Mouse (Mus musculus): ENCODE measurements around the gene Eif4b. TPM values are rescaled to one million over a fixed set of nuclear protein-coding genes. Genes with fewer than 3 reads are reported as not detected.
A peak's percentile ranks its signal among the peaks of the same experiment; 100 is the strongest.

Gene Eif4b
- polyA plus RNA-seq, 1 experiment: 124 TPM

GRCm38 (mm10) chr15:102102548-102103121, 29.1 kb downstream of the Eif4b start:
- Histone ChIP-seq H3K4me3 (ENCODE audit: insufficient read depth, low read depth, low read length) (peak overlapping the region; percentile 59), H3K27me3 (replicated peaks; ENCODE audit: control insufficient read depth, insufficient read depth, low read length) (no peaks in the 10 kb centered on the region), H3K36me3 (ENCODE audit: control insufficient read depth, insufficient read depth, low read length) (peaks cover 1% of the 10 kb centered on the region; the same call in 1 of the 2 replicates), H3K27ac (ENCODE audit: insufficient read depth, low read depth, low read length) (peak overlapping the region; percentile 98), H3K4me1 (ENCODE audit: control insufficient read depth, insufficient read depth, low read length) (peaks cover 42% of the 10 kb centered on the region)
- TF ChIP-seq POLR2A (IDR thresholded peaks at IDR 0.05; ENCODE audit: low read depth, low read length) (peak; percentile 52), CTCF (conservative IDR thresholded peaks at IDR 0.05; ENCODE audit: insufficient read depth, insufficient read length, low read depth, low read length) (no peak)
- 5% methylated on average over 6 of the region's 6 CpGs for WGBS
- peak; percentile 90 for DNase-seq

- 18% methylated on average over 14 of the region's 14 CpGs for WGBS
- DNase-seq: peak; percentile 69
- H3K27me3 ChIP-seq (replicated peaks; ENCODE audit: control insufficient read depth, insufficient read depth, low read length): no peaks in the 10 kb centered on the region
- peaks cover 1% of the 10 kb centered on the region; the same call in 1 of the 2 replicates for H3K36me3 ChIP-seq (ENCODE audit: control insufficient read depth, insufficient read depth, low read length)
- H3K27ac ChIP-seq (ENCODE audit: insufficient read depth, low read depth, low read length): peak overlapping the region; percentile 98
- peak overlapping the region; percentile 59 for H3K4me3 ChIP-seq (ENCODE audit: insufficient read depth, low read depth, low read length)
- TF ChIP-seq POLR2A (IDR thresholded peaks at IDR 0.05; ENCODE audit: low read depth, low read length): no peak
- TF ChIP-seq CTCF (conservative IDR thresholded peaks at IDR 0.05; ENCODE audit: insufficient read depth, insufficient read length, low read depth, low read length): no peak
- peaks cover 48% of the 10 kb centered on the region for H3K4me1 ChIP-seq (ENCODE audit: control insufficient read depth, insufficient read depth, low read length)
These were observed 29.9 kb downstream of the Eif4b start for GRCm38 (mm10) chr15:102103371-102103946.

GRCm38 (mm10) chr15:102103947-102104555, 30.5 kb downstream of the Eif4b start:
- peaks cover 51% of the 10 kb centered on the region for H3K4me1 ChIP-seq (ENCODE audit: control insufficient read depth, insufficient read depth, low read length)
- DNase-seq: peak; percentile 97
- 8% methylated on average over 12 of the region's 12 CpGs for WGBS
- H3K27ac ChIP-seq (ENCODE audit: insufficient read depth, low read depth, low read length): peak overlapping the region; percentile 98
- TF ChIP-seq POLR2A (IDR thresholded peaks at IDR 0.05; ENCODE audit: low read depth, low read length) (no peak), CTCF (conservative IDR thresholded peaks at IDR 0.05; ENCODE audit: insufficient read depth, insufficient read length, low read depth, low read length) (no peak)
- H3K4me3 ChIP-seq (ENCODE audit: insufficient read depth, low read depth, low read length): peak overlapping the region; percentile 59
- H3K36me3 ChIP-seq (ENCODE audit: control insufficient read depth, insufficient read depth, low read length): peaks cover 1% of the 10 kb centered on the region; the same call in 1 of the 2 replicates
- no peaks in the 10 kb centered on the region for H3K27me3 ChIP-seq (replicated peaks; ENCODE audit: control insufficient read depth, insufficient read depth, low read length)

GRCm38 (mm10) chr15:102105360-102105759, 31.8 kb downstream of the Eif4b start:
- TF ChIP-seq POLR2A (IDR thresholded peaks at IDR 0.05; ENCODE audit: low read depth, low read length) (no peak), CTCF (conservative IDR thresholded peaks at IDR 0.05; ENCODE audit: insufficient read depth, insufficient read length, low read depth, low read length) (no peak)
- peak overlapping the region; percentile 43 for H3K4me3 ChIP-seq (ENCODE audit: insufficient read depth, low read depth, low read length)
- WGBS: 4% methylated on average over 5 of the region's 5 CpGs

GRCm38 (mm10) chr15:102105764-102106730, 32.5 kb downstream of the Eif4b start:
- Histone ChIP-seq H3K36me3 (ENCODE audit: control insufficient read depth, insufficient read depth, low read length) (peaks cover 8% of the 10 kb centered on the region), H3K27ac (ENCODE audit: insufficient read depth, low read depth, low read length) (peak overlapping the region; percentile 25; the same call in 1 of the 2 replicates), H3K27me3 (replicated peaks; ENCODE audit: control insufficient read depth, insufficient read depth, low read length) (no peaks in the 10 kb centered on the region), H3K4me1 (ENCODE audit: control insufficient read depth, insufficient read depth, low read length) (peaks cover 52% of the 10 kb centered on the region), H3K4me3 (ENCODE audit: insufficient read depth, low read depth, low read length) (peak overlapping the region; percentile 42)
- no peak for TF ChIP-seq POLR2A (IDR thresholded peaks at IDR 0.05; ENCODE audit: low read depth, low read length)
- TF ChIP-seq CTCF (conservative IDR thresholded peaks at IDR 0.05; ENCODE audit: insufficient read depth, insufficient read length, low read depth, low read length): no peak
- DNase-seq: no peak
- WGBS: 43% methylated on average over 18 of the region's 18 CpGs

More at GRCm38 (mm10) chr15:102105360-102105759, 31.8 kb downstream of the Eif4b start:
- Histone ChIP-seq H3K36me3 (ENCODE audit: control insufficient read depth, insufficient read depth, low read length) (peaks cover 8% of the 10 kb centered on the region; the same call in 1 of the 2 replicates), H3K27me3 (replicated peaks; ENCODE audit: control insufficient read depth, insufficient read depth, low read length) (no peaks in the 10 kb centered on the region), H3K27ac (ENCODE audit: insufficient read depth, low read depth, low read length) (peak overlapping the region; percentile 98), H3K4me1 (ENCODE audit: control insufficient read depth, insufficient read depth, low read length) (peaks cover 51% of the 10 kb centered on the region)
- DNase-seq: peak; percentile 91

GRCm38 (mm10) chr15:102106754-102107456, 33.3 kb downstream of the Eif4b start:
- no peak for TF ChIP-seq POLR2A (IDR thresholded peaks at IDR 0.05; ENCODE audit: low read depth, low read length)
- TF ChIP-seq CTCF (conservative IDR thresholded peaks at IDR 0.05; ENCODE audit: insufficient read depth, insufficient read length, low read depth, low read length): no peak
- no peak for DNase-seq
- Histone ChIP-seq H3K27ac (ENCODE audit: insufficient read depth, low read depth, low read length) (no peak overlapping the region), H3K4me3 (ENCODE audit: insufficient read depth, low read depth, low read length) (peak overlapping the region; percentile 42; the same call in 1 of the 2 replicates), H3K36me3 (ENCODE audit: control insufficient read depth, insufficient read depth, low read length) (peaks cover 9% of the 10 kb centered on the region), H3K4me1 (ENCODE audit: control insufficient read depth, insufficient read depth, low read length) (peaks cover 44% of the 10 kb centered on the region), H3K27me3 (replicated peaks; ENCODE audit: control insufficient read depth, insufficient read depth, low read length) (no peaks in the 10 kb centered on the region)
- WGBS: 53% methylated on average over 38 of the region's 38 CpGs

Data from kidney, adult 2 months (tissue).